Mouse (Mus musculus): ENCODE data around the gene Cyp2g1. TPM values are rescaled to one million over a fixed set of nuclear protein-coding genes. Genes with fewer than 3 reads are reported as not detected.
"Not testable (repeated sequence)": the region's sequence is repeated elsewhere in the genome, so short reads cannot be mapped to it uniquely, and the experiment has no call there.

Cyp2g1 gene
- polyA plus RNA-seq, 1 experiment from 2014 or later = 0.08 TPM

DNA sequence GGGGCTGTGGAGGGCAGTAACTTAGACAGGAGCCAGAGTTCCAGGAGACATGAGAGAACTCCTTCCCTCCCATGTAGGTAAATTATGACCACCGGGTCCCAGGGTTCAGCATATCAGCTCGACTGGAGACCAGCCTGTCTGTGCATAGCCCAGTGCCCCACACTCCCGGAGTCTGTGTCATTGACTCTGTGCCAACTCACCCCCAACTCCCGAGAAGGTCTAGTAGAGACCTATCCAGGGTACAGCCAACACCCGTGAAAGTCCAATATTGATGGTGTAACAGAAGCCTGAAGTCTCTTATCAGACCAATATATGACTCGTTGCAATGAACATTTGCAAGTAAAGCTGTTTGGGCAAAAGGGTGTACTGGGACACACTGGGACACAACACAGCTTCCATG lies 18.7 kb upstream of the Cyp2g1 start:
- no peak for ATAC-seq
- H3K27ac ChIP-seq (ENCODE audit: low read length) = no peak overlapping the region
- DNase-seq (ENCODE audit: low spot score) = no peak
- H3K4me3 ChIP-seq (ENCODE audit: low read depth, low read length) = no peak overlapping the region
- H3K4me1 ChIP-seq (ENCODE audit: insufficient read depth, low read depth, low read length) = no peaks in the 10 kb centered on the region
- no peak overlapping the region for H3K4me2 ChIP-seq (replicated peaks; ENCODE audit: low read depth, low read length)
- no peaks in the 10 kb centered on the region for H3K36me3 ChIP-seq (ENCODE audit: insufficient read depth, low read length)
- TF ChIP-seq CTCF (IDR thresholded peaks at IDR 0.05) (no peak), EP300 (IDR thresholded peaks at IDR 0.05) (no peak)
- WGBS = 52% methylated on average over 6 of the region's 6 CpGs
- no peak overlapping the region for H3K9ac ChIP-seq (replicated peaks; ENCODE audit: low read depth)
- no peaks in the 10 kb centered on the region for H3K27me3 ChIP-seq (replicated peaks; ENCODE audit: insufficient read depth, low read length)
- H3K9me3 ChIP-seq (ENCODE audit: low read length) = no peaks in the 10 kb centered on the region

DNA sequence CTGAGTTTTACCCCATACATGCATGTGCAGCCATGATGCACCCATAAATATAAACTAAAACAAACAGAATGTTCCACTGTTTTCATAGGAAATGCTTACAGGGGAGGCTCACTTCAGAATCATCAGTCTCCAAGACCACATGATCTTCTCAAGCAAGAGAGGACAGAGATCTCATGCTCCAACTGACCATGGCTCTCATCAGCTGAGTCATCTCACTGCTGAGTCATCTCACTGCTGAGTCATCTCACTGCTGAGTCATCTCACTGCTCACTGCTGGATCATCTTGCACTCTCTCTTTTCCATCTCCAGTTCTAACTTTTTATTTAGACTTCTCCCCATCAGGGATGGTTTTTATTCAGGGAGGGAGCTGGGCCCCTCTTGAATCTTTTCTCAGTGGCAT lies 8.6 kb upstream of the Cyp2g1 start:
- DNase-seq (ENCODE audit: low spot score) (no peak), ATAC-seq (no peak)
- H3K36me3 ChIP-seq (ENCODE audit: insufficient read depth, low read length) = no peaks in the 10 kb centered on the region
- H3K4me3 ChIP-seq (ENCODE audit: low read depth, low read length) = no peak overlapping the region
- H3K4me2 ChIP-seq (replicated peaks; ENCODE audit: low read depth, low read length) = no peak overlapping the region
- no peaks in the 10 kb centered on the region for H3K27me3 ChIP-seq (replicated peaks; ENCODE audit: insufficient read depth, low read length)
- TF ChIP-seq EP300 (IDR thresholded peaks at IDR 0.05) (no peak), CTCF (IDR thresholded peaks at IDR 0.05) (no peak)
- no peaks in the 10 kb centered on the region for H3K9me3 ChIP-seq (ENCODE audit: low read length)
- H3K27ac ChIP-seq (ENCODE audit: low read length) = no peak overlapping the region
- no peaks in the 10 kb centered on the region for H3K4me1 ChIP-seq (ENCODE audit: insufficient read depth, low read depth, low read length)
- H3K9ac ChIP-seq (replicated peaks; ENCODE audit: low read depth) = no peak overlapping the region

DNA sequence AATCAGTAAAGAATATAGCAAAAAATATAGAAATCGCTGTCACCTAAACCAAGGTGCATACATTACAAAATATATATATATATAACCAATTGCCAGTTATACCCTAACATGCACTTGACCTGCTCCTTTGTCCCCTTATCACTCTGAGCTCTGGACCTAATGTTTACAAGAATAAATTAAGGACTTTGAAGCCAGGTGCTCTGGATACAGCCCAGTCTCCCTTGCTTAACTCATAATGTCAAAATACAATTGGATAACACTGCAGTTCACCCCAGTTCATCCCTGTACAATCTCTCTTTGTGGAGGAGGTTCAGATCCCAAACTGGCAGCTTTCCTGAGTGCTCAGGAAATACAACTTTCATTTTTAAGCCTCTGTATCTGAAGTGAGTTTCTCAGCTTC lies 7.7 kb upstream of the Cyp2g1 start:
- Histone ChIP-seq H3K4me3 (ENCODE audit: low read depth, low read length) (no peak overlapping the region), H3K9me3 (ENCODE audit: low read length) (no peaks in the 10 kb centered on the region), H3K4me1 (ENCODE audit: insufficient read depth, low read depth, low read length) (no peaks in the 10 kb centered on the region), H3K36me3 (ENCODE audit: insufficient read depth, low read length) (no peaks in the 10 kb centered on the region), H3K27ac (ENCODE audit: low read length) (no peak overlapping the region), H3K9ac (replicated peaks; ENCODE audit: low read depth) (no peak overlapping the region), H3K27me3 (replicated peaks; ENCODE audit: insufficient read depth, low read length) (no peaks in the 10 kb centered on the region), H3K4me2 (replicated peaks; ENCODE audit: low read depth, low read length) (no peak overlapping the region)
- 82% methylated on average over 1 of the region's 1 CpGs for WGBS
- TF ChIP-seq CTCF (IDR thresholded peaks at IDR 0.05) (no peak), EP300 (IDR thresholded peaks at IDR 0.05) (no peak)
- ATAC-seq (no peak), DNase-seq (ENCODE audit: low spot score) (no peak)

DNA sequence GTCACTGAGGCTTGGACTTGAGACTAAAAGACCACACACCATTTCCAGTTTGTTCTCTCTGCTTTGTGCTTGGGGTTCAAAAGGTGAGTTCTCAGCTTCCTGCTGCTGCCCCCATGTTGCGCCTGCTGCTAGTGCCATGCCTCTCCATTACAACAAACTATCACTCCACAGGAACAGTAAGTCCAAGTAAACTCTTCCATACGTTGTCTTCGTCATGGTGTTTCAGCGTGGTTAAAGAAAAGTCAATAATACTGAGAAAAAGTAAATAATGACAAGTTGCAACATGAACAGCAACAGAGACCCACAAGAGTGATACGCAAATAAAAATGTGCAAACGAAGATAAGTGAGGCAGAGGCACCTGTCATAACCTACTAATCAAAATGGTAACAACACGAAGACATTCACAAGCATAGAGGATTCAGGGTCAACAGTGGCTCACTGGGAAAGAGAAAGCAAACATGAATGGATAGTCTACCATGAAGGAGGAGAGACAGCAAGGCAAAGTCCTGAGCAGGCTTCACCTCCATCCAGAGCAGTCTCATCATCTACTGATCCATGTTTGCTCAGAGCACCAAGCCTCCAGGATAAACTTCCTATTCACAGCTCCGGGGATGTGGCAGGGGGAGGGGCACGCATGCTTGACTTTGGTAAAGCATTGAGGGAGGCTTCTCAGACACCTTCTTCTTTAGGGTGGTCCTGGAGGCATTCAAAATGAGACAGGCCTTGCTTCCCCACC lies 23.0 kb downstream of the Cyp2g1 start:
- H3K27ac ChIP-seq (ENCODE audit: low read length); ATAC-seq; DNase-seq (ENCODE audit: low spot score); H3K9ac ChIP-seq (replicated peaks; ENCODE audit: low read depth); H3K9me3 ChIP-seq (ENCODE audit: low read length); H3K27me3 ChIP-seq (replicated peaks; ENCODE audit: insufficient read depth, low read length); H3K36me3 ChIP-seq (ENCODE audit: insufficient read depth, low read length); H3K4me1 ChIP-seq (ENCODE audit: insufficient read depth, low read depth, low read length); H3K4me2 ChIP-seq (replicated peaks; ENCODE audit: low read depth, low read length); H3K4me3 ChIP-seq (ENCODE audit: low read depth, low read length): not testable (repeated sequence)
- 58% methylated on average over 9 of the region's 9 CpGs for WGBS

DNA sequence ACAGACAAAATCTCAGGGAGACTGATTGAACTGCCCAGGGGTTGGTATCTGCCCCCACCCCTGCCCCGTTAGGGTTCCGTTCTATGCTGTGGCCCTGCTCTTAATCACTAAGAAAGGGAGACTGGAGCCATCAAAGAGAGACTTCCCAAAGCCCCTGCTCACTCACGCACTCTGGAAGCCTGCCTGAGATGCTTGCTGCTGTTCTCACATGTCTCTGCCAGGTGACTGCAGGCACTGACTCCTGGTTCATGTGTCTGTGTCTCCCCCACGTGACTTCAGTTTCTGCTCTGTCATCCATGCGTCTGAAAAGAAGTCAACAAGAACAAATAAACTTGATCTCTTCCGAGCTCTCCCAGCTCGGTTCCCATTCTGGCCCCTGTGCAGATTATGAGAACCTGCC lies 24.0 kb downstream of the Cyp2g1 start:
- not testable (repeated sequence) for H3K27ac ChIP-seq (ENCODE audit: low read length); H3K9ac ChIP-seq (replicated peaks; ENCODE audit: low read depth); H3K4me2 ChIP-seq (replicated peaks; ENCODE audit: low read depth, low read length); H3K4me3 ChIP-seq (ENCODE audit: low read depth, low read length); H3K9me3 ChIP-seq (ENCODE audit: low read length); H3K4me1 ChIP-seq (ENCODE audit: insufficient read depth, low read depth, low read length); H3K27me3 ChIP-seq (replicated peaks; ENCODE audit: insufficient read depth, low read length); DNase-seq (ENCODE audit: low spot score); ATAC-seq; H3K36me3 ChIP-seq (ENCODE audit: insufficient read depth, low read length)
- WGBS = 40% methylated on average over 7 of the region's 7 CpGs

DNA sequence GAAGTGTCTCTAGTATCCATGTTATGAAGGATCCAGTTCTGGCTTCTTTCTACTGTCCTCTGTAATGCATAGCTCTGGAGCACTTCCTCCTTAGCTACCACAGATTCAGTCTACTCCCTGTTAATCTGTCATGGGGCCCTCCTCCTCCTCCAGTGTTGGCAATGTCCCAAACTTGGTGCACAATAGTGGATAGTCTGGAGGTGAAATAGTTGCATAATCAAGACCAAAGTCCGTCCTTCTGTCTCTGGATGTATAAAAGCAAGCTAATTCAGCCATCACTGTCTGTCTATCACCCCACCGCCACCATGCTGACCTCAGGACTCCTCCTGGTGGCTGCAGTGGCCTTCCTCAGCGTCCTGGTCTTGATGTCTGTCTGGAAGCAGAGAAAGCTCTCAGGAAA lies 26.4 kb downstream of the Cyp2g1 start, which contains the start of gene Cyp2a5:
Gene Cyp2a5, plus strand, starts transcription at position 247 of the 400 bp plus-strand sequence.
- not testable (repeated sequence) for ATAC-seq; H3K4me2 ChIP-seq (replicated peaks; ENCODE audit: low read depth, low read length); DNase-seq (ENCODE audit: low spot score); H3K9ac ChIP-seq (replicated peaks; ENCODE audit: low read depth); H3K4me3 ChIP-seq (ENCODE audit: low read depth, low read length); H3K36me3 ChIP-seq (ENCODE audit: insufficient read depth, low read length); H3K27ac ChIP-seq (ENCODE audit: low read length); H3K4me1 ChIP-seq (ENCODE audit: insufficient read depth, low read depth, low read length); H3K9me3 ChIP-seq (ENCODE audit: low read length); H3K27me3 ChIP-seq (replicated peaks; ENCODE audit: insufficient read depth, low read length)
- WGBS = 58% methylated on average over 3 of the region's 3 CpGs

DNA sequence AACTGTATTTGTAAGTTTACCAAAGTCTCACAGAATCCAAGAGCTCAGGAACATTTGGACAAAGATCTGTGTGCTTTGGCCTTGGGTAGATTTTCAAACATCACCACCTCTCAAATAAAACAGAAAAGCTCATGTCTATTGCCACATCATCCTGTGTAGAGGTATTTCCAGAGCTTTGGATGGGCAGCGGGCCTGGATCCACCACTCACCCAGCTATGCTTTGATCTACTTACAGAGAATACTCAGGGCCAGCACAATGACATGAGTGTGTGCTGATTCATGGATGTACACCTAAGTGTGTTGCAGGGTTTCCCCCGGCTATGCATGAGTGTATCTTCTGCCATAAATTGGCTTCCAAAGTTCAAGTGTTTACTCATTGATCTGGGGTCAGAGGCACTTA lies 34.7 kb downstream of the Cyp2g1 start:
- H3K4me2 ChIP-seq (replicated peaks; ENCODE audit: low read depth, low read length); H3K4me3 ChIP-seq (ENCODE audit: low read depth, low read length); H3K9me3 ChIP-seq (ENCODE audit: low read length); H3K27ac ChIP-seq (ENCODE audit: low read length); H3K9ac ChIP-seq (replicated peaks; ENCODE audit: low read depth); H3K36me3 ChIP-seq (ENCODE audit: insufficient read depth, low read length); H3K4me1 ChIP-seq (ENCODE audit: insufficient read depth, low read depth, low read length); H3K27me3 ChIP-seq (replicated peaks; ENCODE audit: insufficient read depth, low read length); ATAC-seq; DNase-seq (ENCODE audit: low spot score): not testable (repeated sequence)
- 45% methylated on average over 2 of the region's 2 CpGs for WGBS

DNA sequence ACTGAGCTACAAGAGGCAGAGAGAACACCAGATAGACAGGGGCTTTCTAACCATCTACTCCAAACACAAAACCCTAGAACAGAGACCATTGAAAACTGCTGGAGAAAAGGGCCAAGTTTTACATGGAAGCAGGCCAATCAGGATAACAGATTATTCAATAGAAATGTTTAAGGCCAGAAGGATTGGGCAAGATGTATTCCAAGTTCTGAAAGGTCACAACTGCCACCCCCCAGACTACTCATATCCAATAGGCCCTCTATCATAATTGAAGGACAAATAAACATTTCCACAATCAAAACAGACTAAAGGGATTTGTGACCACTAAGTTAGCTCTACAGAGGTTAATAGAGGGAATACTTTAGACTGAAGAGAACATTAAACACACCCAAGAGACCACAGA lies 41.4 kb downstream of the Cyp2g1 start:
- H3K9ac ChIP-seq (replicated peaks; ENCODE audit: low read depth); DNase-seq (ENCODE audit: low spot score); H3K36me3 ChIP-seq (ENCODE audit: insufficient read depth, low read length); H3K9me3 ChIP-seq (ENCODE audit: low read length); H3K27me3 ChIP-seq (replicated peaks; ENCODE audit: insufficient read depth, low read length); H3K4me1 ChIP-seq (ENCODE audit: insufficient read depth, low read depth, low read length); H3K4me3 ChIP-seq (ENCODE audit: low read depth, low read length); H3K4me2 ChIP-seq (replicated peaks; ENCODE audit: low read depth, low read length); H3K27ac ChIP-seq (ENCODE audit: low read length): not testable (repeated sequence)
- peak; percentile 60 for ATAC-seq

Data from lung, postnatal 0 days (tissue).